Mouse (Mus musculus) embryo, embryonic 10 days (tissue): ENCODE data around the gene Mbd5.

Source experiments
- DNase-seq: peaks from one replicate; pipeline ENCODE4 v3.0.0-alpha.2; 2015; ENCODE audit warnings: low spot score

The Mbd5 gene

DNA sequence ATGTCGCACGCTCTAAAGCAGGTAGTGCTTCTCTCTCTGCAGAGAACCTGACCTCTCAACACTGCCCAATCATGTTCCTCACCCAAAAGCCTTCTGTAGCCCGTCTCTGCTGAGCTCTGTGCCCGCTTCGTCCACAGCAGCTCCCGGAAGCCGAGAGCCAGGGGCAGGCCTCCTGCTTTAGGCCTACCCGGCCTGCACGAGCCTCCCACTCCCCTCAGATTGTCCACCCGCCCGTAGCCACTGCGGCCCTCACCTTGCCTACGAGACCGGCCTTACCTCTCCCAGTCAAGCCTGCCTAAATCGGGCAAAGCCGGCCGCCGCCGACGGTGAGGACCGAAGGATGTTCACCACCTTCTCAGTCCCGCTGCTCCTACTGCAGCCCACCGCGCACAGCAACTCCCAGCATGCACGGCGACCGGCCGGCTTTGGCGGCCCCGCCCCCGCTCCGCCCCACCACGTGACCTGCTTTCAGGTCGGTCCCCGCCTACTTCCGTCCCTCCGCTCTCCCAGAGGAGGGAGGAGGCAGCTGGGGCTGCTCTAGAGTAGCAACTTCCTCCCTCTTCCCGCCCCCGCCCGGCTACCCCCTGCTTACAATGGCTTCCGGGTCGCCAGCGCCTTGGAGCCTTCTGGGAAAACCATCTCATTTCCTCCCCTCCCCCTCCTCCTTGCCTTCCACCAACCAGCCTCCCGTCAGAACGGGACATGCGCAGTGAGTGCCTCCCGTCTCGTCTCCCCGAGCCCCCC lies at the start of gene Mbd5:
Mbd5 (plus strand) TSS at position 668 of the 744 bp plus-strand sequence.
- peak; percentile 96 for DNase-seq

GRCm38 (mm10) chr2:48908866-48909265 lies 40.4 kb upstream of the Mbd5 start:
- DNase-seq, result peak; percentile 34

- no peak for DNase-seq
Measured at GRCm38 (mm10) chr2:48914185-48914584, 35.1 kb upstream of the Mbd5 start.

DNA sequence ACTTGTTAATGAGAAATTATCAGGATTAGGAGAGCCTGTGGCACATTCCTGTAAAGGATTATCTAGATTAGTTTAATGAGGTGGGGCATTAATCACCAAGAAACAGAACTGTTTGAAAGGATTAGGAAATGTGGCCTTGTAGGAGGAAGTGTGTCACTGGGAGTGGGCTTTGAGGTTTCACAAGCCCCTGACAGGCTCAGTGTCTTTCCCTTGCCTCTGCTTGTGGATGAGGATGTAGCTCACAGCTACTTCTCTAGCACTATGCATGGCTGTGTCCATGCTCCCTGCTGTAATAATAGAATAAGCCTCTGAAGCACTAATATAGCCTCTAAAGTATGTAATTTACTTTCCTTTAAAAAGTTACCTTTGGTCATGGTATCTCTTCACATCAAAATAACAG lies 33.5 kb upstream of the Mbd5 start:
- DNase-seq, result no peak

- DNase-seq, result no peak
Measured at GRCm38 (mm10) chr2:48935058-48935457, 14.2 kb upstream of the Mbd5 start.

- DNase-seq, result no peak
Measured at GRCm38 (mm10) chr2:48947761-48948160, 1.5 kb upstream of the Mbd5 start.

DNA sequence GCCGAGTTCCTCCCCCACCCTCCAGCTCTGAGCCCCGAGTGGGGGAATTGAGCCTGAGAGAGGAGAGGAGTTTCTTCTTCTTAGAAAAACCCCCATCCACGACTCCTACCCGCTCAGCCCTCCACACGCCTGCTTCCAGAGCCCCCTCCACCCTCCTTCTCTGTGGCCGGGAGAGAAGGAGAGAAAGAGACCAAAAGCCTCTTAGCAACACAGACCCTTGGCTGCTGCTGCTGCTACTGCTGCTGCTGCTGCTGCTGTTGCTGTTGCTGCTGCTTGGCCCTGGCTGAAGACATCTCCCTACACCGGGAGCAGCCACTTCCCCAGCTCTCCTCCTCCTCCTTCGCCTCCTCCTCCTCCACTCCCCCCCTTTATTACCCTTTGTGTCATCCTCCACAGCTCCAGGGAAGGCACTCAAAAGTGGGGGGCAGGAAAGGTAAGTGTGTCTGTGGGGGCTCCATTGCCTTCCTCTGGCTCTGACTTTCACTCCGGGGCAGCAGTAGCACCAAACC lies 489 bp downstream of the Mbd5 start:
- peak; percentile 61 for DNase-seq

- DNase-seq, result no peak
Measured at GRCm38 (mm10) chr2:48950252-48950315, 776 bp downstream of the Mbd5 start, which contains the start of gene Orc4. Gene Orc4, minus strand, starts transcription at chr2:48950277.

DNA sequence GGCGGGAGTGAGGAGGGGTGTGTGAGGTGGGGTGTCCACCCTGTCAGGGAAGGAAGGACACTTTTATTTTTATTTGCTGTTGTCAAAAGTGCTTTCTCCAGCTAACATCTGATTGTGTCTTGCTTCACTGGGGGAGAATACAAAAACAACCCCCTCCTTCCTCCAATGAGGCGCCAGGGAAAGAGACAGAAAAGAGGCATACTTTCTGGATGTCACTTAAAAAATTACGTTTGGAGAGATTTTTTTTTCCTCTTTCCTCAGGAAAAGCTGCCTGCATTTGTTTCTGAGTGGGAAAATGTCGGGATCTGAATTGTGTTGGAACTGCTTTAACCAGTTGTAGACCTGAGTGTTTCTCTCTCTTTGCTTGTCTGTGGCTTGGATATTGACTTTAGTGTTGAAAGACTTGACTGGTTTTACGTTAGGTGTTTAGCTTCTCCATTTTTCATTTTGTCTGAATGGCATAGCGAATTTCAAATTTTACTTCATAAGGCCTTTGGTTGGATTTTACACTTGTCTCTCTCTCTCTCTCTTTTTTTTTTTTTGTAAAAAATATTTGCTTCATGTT lies 1.1 kb downstream of the Mbd5 start:
- DNase-seq, result peak; percentile 5

- DNase-seq, result no peak
Measured at GRCm38 (mm10) chr2:48956591-48956990, 7.3 kb downstream of the Mbd5 start.

DNA sequence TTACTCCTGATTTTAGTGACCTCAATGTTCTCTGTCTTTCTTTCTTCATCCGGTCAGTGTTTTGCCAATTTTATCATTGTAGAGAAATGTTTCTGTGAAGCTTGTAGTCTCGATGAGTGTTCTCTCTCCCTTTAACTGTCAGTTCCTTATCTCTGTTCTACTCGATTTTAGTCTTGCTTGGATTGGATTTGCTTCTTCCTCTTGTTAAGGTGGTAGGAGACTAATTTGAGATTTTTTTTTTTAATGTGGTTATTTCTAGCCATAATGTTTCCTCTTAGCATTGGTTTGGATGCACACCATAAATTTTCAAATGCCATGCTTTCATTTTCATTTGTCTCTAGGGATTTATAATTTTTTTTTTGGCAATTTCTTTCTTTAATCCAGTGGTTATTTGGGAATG lies 29.6 kb downstream of the Mbd5 start:
- no peak for DNase-seq

GRCm38 (mm10) chr2:48990322-48990721 lies 41.0 kb downstream of the Mbd5 start:
- DNase-seq, result no peak

- no peak for DNase-seq
Measured at GRCm38 (mm10) chr2:49040481-49040880, 91.2 kb downstream of the Mbd5 start.

DNA sequence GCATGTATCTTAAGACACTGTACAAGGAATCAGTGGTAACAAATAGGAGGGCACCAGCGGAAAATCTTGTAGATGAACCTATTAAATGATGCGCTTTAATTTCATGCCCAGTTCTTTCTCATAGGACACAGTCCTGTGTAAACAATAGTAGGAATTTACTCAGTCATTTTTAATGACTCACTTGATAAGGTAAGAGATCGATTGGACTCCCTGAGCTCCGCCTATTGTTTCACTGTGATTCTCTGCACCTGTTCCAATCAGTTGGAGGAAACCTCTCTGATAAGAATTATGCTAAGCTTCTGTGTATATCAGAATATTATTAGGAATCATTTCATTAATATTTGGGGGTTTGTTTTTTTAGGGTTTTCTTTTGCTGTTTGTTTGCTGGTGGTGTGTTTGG lies 100.7 kb downstream of the Mbd5 start:
- no peak for DNase-seq

DNA sequence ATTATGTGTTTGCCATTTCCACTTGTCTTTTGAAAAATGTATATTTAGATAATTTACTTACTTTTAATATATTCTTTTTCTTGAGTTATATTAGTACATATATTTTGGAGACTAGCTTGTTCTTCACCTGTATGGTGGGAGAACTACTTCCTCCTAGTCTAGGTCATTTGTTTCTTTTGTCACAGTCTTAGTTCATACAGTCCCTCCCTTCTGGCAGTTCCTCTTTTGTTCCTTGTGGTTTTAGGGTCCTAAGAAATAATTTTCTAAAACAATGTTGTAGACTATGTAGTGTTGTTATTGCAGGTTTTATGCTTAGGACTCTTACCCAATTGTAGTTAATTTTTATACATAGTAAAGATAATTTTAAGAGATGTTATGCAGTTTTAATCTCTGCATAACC lies 118.6 kb downstream of the Mbd5 start:
- DNase-seq, result no peak

GRCm38 (mm10) chr2:49084966-49085365 lies 135.7 kb downstream of the Mbd5 start:
- peak; percentile 22 for DNase-seq

GRCm38 (mm10) chr2:49090771-49091170 lies 141.5 kb downstream of the Mbd5 start:
- DNase-seq, result no peak

GRCm38 (mm10) chr2:49096765-49097164 lies 147.5 kb downstream of the Mbd5 start:
- no peak for DNase-seq

DNA sequence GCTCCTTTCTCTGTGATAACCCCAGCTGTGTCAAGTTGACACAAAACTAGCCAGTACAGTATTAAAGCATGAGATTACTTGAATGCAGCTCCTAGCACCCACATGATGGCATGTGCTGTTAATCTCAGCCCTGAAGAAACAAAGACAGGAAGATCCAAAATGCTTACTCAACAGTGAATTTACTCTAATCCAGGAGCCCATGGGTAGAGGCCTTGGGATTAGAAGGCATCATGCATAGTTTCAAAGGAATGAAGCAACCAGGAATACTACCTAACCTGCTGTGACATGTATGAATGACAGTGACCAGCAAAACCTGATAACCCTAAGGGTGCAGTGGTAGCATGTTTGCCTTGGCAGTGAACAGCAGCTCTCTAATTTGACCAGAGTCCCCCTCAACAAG lies 159.6 kb downstream of the Mbd5 start:
- DNase-seq, result no peak

GRCm38 (mm10) chr2:49119875-49120274 lies 170.6 kb downstream of the Mbd5 start:
- DNase-seq, result no peak

- DNase-seq, result no peak
Measured at GRCm38 (mm10) chr2:49121603-49122002, 172.3 kb downstream of the Mbd5 start.

DNA sequence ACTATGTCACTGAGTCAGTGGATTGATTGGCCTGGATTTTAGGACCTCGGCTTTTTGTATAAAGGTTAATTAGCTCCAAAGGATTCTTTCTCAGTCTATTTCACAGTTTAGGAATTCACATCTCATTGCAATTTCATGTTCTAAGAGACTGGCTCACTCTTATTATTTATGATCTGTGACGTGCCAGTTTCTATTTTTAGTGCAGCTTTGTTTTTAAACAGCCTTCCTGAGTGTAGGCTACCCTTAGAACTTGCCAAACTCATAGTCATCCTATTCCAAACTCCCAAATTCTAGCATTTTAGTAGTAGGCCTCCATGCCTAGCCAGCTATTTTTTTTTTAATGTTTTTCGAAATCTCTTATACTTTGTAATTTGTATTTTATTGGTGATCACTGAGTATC lies 192.9 kb downstream of the Mbd5 start:
- no peak for DNase-seq

- no peak for DNase-seq
Measured at GRCm38 (mm10) chr2:49153649-49154048, 204.3 kb downstream of the Mbd5 start.

DNA sequence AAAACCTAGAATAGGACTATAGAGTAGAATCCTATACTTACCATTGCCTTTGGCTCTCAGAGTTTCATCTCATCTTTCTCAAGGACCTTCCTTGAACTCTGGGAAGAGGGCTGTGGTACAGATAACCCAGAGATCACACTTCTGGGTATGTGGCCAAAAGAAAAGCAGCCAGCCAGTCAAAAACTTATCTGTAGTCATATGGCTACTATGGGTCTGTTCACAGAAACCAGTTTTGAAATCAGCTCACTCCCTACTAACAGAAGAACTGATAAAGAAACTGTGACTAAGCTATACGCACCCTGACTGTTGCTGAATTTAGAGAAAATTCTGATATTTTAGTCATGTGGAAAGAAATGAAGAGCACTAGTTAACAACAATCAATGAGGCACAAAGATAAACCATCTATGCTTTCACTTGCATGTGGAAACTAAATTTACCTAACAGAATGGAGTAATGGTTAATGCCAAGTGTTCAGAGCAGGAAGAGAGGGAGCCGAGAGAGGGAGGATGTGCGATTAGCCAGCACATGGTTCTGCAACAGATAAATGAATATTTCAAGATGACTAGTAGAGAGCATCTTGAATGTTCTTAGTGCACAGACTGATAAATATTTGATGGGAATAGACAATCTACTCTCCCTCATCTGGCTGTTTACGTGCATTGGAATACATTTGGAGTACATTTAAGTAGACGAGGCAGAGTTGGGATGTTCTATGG lies 211.1 kb downstream of the Mbd5 start:
- no peak for DNase-seq
